ENCODE assay signal across 8 mouse cellular contexts in genomic region chr11:109859939-109860469, GRCm38 (mm10). TPM values are rescaled to one million over a fixed set of nuclear protein-coding genes. Genes with fewer than 3 reads are reported as not detected.
DNase-seq lines count a peak whose midpoint lies in the region; ATAC-seq lines count a peak whose summit lies in the region.

No protein-coding gene starts in this region.

- peak overlapping the region; percentile 51 for H3K9ac ChIP-seq in heart, embryonic 16.5 days (ENCODE audit: low read length)
- peak overlapping the region; percentile 25; the same call in 1 of the 2 replicates for H3K9ac ChIP-seq in limb, embryonic 13.5 days
- H3K9ac ChIP-seq in midbrain, embryonic 15.5 days: no peak overlapping the region

- peak; percentile 37 for ATAC-seq in heart, embryonic 16.5 days (replicated peaks; ENCODE audit: extremely low read depth, insufficient read depth, low FRiP score)
- peak; percentile 72 for ATAC-seq in limb, embryonic 13.5 days (ENCODE audit: low FRiP score, low read depth)
- no peak for ATAC-seq in midbrain, embryonic 15.5 days (replicated peaks)

- no peaks in the 10 kb centered on the region for H3K9me3 ChIP-seq in heart, embryonic 16.5 days (replicated peaks; ENCODE audit: control insufficient read depth, low read length)
- H3K9me3 ChIP-seq in limb, embryonic 13.5 days: no peaks in the 10 kb centered on the region
- H3K9me3 ChIP-seq in midbrain, embryonic 15.5 days: no peaks in the 10 kb centered on the region

- no peaks in the 10 kb centered on the region; the same call in 1 of the 2 replicates for H3K4me1 ChIP-seq in brown adipose tissue, adult 24 weeks (ENCODE audit: control insufficient read depth, insufficient read depth, insufficient read length, low read length)
- peaks cover 4% of the 10 kb centered on the region for H3K4me1 ChIP-seq in heart, embryonic 16.5 days (ENCODE audit: control insufficient read depth, insufficient read depth, low read length)
- H3K4me1 ChIP-seq in limb, embryonic 13.5 days: peaks cover 8% of the 10 kb centered on the region
- H3K4me1 ChIP-seq in midbrain, embryonic 15.5 days: peaks cover 6% of the 10 kb centered on the region; the same call in 1 of the 2 replicates

- intact Hi-C loops in left cerebral cortex, postnatal 25 days (cut with DNase I): loop anchor here (1.0 to 10.0 kb wide), 6 partner anchors 137 to 618 kb away; partner anchors contain the start of gene Fam20a

- no peaks in the 10 kb centered on the region for H3K27me3 ChIP-seq in heart, embryonic 16.5 days (ENCODE audit: control insufficient read depth, insufficient read depth, low read length)
- no peaks in the 10 kb centered on the region for H3K27me3 ChIP-seq in limb, embryonic 13.5 days
- no peaks in the 10 kb centered on the region for H3K27me3 ChIP-seq in midbrain, embryonic 15.5 days (replicated peaks)

- peak overlapping the region; percentile 54 for H3K4me3 ChIP-seq in brown adipose tissue, adult 24 weeks (ENCODE audit: insufficient read depth, low read depth, low read length)
- H3K4me3 ChIP-seq in heart, embryonic 16.5 days (ENCODE audit: low read length): peak overlapping the region; percentile 33
- peak overlapping the region; percentile 23 for H3K4me3 ChIP-seq in limb, embryonic 13.5 days
- H3K4me3 ChIP-seq in midbrain, embryonic 15.5 days: no peak overlapping the region

- WGBS in heart, embryonic 16.5 days: 55% methylated on average over 14 of the region's 14 CpGs
- WGBS in limb, embryonic 13.5 days: 47% methylated on average over 14 of the region's 14 CpGs
- WGBS in midbrain, embryonic 15.5 days: 68% methylated on average over 14 of the region's 14 CpGs

- peak; percentile 23 to 39 for DNase-seq in left cerebral cortex, postnatal 25 days (ENCODE audit: low spot score in 2 of 2)
- DNase-seq in left cerebral cortex, adult 11 months (ENCODE audit: low spot score): no peak
- peak; percentile 68 for DNase-seq in thymus, postnatal 4 days
- DNase-seq in cerebellum, adult 8-10 months: no peak

- peak overlapping the region; percentile 60 for H3K4me2 ChIP-seq in heart, embryonic 16.5 days (ENCODE audit: low read depth, low read length)
- H3K4me2 ChIP-seq in limb, embryonic 13.5 days (replicated peaks): peak overlapping the region; percentile 59
- peak overlapping the region; percentile 30 for H3K4me2 ChIP-seq in midbrain, embryonic 15.5 days

- no peaks in the 10 kb centered on the region for H3K36me3 ChIP-seq in heart, embryonic 16.5 days (ENCODE audit: control insufficient read depth, insufficient read depth)
- H3K36me3 ChIP-seq in limb, embryonic 13.5 days: no peaks in the 10 kb centered on the region
- H3K36me3 ChIP-seq in midbrain, embryonic 15.5 days (replicated peaks): no peaks in the 10 kb centered on the region

- peak overlapping the region; percentile 35 for H3K27ac ChIP-seq in brown adipose tissue, adult 24 weeks (replicated peaks; ENCODE audit: low read depth, low read length)
- H3K27ac ChIP-seq in heart, embryonic 16.5 days (ENCODE audit: low read length): peak overlapping the region; percentile 69
- peak overlapping the region; percentile 58; the same call in 1 of the 2 replicates for H3K27ac ChIP-seq in limb, embryonic 13.5 days
- no peak overlapping the region for H3K27ac ChIP-seq in midbrain, embryonic 15.5 days

RNA-seq across cellular contexts. Expression of gene 1700012B07Rik, which starts 32.2 kb away (rescaled TPM):
- not detected for total RNA-seq in left cerebral cortex, postnatal 25 days (2021)
- polyA plus RNA-seq in brown adipose tissue, adult 24 weeks (2012; ENCODE audit: insufficient read depth, insufficient read length, missing spikeins): not detected in 2 replicates
- not detected in 2 replicates for polyA plus RNA-seq in heart, embryonic 16.5 days (2015; fragmentation: Nextera tagmentation; extraction: Ambion mirVana)
- not detected in 2 replicates for polyA plus RNA-seq in limb, embryonic 13.5 days (2015; fragmentation: Nextera tagmentation; extraction: Ambion mirVana)
- not detected in 2 replicates for polyA plus RNA-seq in midbrain, embryonic 15.5 days (2015; fragmentation: Nextera tagmentation; extraction: Ambion mirVana)

Comparison
In these comparisons a context has a peak if more than half of its experiments do, and no peak if none do; other contexts are left out.
1. DNase-seq: peak in left cerebral cortex, postnatal 25 days (2 of 2) and thymus, postnatal 4 days (single experiment); none in left cerebral cortex, adult 11 months (single experiment) and cerebellum, adult 8-10 months (single experiment).
2. Peak in every context shown above with its lines, with median percentiles within 50 percentile points of each other: H3K4me2 ChIP-seq.